Mouse (Mus musculus): ENCODE measurements around the gene Gmpr. TPM values are rescaled to one million over a fixed set of nuclear protein-coding genes. Genes with fewer than 3 reads are reported as not detected.
A peak's percentile ranks its signal among the peaks of the same experiment; 100 is the strongest.

Gene Gmpr
- total RNA-seq, 2 experiments from 2014 or later = 41.8 to 47.4 TPM

- intact Hi-C loops (cut with DNase I) = no loop called here
- DNase-seq (ENCODE audit: low spot score in 2 of 2) = no peak
Measured at GRCm38 (mm10) chr13:45579751-45580150, 72.5 kb downstream of the Gmpr start.

DNA sequence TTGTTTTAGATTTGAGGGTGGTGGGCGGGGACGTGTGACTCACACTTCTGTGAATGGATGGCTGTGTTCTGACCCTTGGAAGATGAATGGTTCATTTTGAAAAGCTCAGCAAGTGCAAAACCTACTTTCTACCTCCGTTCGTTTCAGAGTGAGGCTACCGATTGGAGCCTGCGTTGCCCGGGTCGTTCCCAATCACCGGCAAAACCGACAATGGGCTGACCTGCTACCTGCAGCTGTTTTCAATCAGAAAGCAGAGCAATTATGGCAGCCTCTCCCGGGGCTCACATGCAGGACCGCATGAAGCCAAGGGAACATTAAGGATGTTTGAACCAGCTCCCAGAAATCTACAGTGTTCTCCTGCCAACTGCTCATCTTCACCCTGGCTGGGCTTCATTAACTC is 75.0 kb downstream of the Gmpr start:
- intact Hi-C loops (cut with DNase I) = no loop called here
- peak in 1 of 2 experiments; percentile 42 for DNase-seq (ENCODE audit: low spot score in 2 of 2)

GRCm38 (mm10) chr13:45583061-45583460 is 75.8 kb downstream of the Gmpr start:
- DNase-seq (ENCODE audit: low spot score in 2 of 2) = no peak
- intact Hi-C loops (cut with DNase I) = no loop called here

DNA sequence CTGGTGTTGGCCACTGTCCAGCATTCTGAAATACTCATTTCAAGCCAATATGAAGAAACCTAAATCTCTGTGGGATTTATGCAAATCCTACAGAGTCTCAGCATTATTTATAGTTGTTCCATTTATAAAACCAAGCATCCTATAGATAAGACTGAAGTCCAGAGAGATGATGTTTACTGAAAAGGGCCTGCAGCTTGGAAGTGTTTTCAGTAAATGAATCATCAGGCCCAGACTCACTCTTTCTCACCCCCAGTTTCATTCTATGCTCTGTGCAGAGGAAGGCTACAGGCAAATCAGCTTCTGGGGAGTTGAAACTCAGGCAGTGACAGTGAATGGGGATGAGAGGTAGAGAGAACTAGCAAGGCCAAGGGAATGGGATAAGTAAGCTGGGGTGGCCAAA is 83.7 kb downstream of the Gmpr start:
- intact Hi-C loops (cut with DNase I) = no loop called here
- DNase-seq (ENCODE audit: low spot score in 2 of 2) = peak in 1 of 2 experiments; percentile 76

GRCm38 (mm10) chr13:45593914-45594313 is 86.7 kb downstream of the Gmpr start:
- intact Hi-C loops (cut with DNase I) = no loop called here
- DNase-seq (ENCODE audit: low spot score in 2 of 2) = no peak

DNA sequence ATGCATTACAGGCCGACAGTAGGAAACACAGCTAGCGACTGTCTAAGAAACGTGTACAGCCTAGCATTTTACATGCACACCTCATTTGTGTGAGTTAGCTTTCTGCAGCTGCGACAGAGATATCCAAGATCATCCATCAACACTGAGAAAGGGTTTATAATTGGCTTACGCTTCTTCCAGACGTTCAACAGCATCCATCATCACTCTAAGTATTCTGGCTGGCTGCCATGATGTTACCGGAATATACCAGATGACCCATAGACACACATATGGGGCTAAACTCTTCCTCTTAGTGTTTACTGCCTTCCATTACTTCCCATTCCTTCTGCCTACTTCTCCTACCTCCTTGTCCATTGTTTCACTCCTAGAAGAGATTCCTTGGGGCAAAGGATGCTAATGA is 88.2 kb downstream of the Gmpr start:
- no peak for DNase-seq (ENCODE audit: low spot score in 2 of 2)
- intact Hi-C loops (cut with DNase I) = no loop called here

DNA sequence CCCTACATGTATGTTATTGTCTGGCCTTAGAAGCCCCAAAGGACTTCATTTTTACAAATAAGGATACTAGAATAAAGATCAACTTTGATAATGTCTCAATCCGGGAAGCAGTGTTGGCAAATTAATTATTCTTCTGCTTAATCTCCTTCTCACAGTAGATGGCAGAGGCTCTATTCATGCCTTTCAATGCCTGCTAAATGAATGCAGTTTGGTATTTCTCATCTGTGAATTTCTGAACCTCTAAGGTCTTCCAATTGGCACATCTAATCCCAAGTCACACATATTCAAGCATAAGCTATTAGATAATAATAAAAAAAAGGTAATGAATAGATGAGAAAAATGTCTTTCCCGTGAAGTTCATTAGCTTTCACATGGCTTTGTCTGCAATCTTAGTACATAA is 92.6 kb downstream of the Gmpr start:
- intact Hi-C loops (cut with DNase I) = no loop called here
- no peak for DNase-seq (ENCODE audit: low spot score in 2 of 2)

- intact Hi-C loops (cut with DNase I) = no loop called here
- no peak for DNase-seq (ENCODE audit: low spot score in 2 of 2)
Measured at GRCm38 (mm10) chr13:45600443-45600842, 93.2 kb downstream of the Gmpr start.

Other genes with a start within 250 kb of the Gmpr start
- gene Mylip, start 117.7 kb upstream of the Gmpr start, total RNA-seq (2021) = 10 to 100 TPM; 16.0 to 17.9 TPM